ENCODE assay signal across 8 mouse cellular contexts in the genomic region with DNA sequence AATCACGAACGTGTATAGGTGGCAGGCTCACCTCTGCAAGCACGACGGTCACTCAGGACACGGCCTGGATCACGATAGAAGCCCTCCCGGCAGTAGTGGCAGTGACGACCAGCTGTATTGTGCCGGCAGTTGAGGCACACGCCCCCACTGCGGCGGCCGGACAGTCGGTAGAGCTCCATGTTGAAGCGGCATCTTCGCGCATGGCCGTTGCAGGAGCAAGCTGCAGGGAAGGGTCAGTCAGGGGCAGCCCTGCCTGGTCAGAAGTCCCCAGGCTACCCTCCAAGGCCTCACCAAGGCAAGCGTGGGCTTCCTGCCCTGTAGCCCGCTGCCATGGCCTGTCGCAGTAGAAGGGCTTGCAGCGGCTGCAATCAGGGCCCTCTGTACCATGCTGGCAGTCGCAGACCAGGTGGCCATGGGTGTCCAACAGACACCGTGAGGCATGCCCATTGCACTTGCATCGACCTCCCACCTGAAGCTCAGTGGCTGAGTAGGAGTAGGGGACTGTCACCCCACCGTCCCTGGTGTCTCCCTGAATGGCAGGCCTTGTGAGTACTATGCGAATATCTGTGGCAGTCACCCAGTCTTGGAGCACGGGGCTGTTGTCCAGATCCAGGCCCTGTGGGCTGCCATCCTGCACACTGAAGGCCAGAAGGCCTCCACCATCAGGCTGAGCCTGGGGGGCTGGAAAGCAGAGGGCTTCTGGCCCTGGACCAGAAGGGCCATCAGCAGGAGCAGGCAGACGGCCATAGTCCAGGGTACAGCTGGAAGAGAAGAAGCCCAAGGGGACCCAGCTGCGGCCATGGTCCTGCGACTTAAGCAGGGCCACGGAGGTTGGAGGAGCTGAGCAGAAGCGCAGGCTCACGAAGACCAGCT. TPM values are rescaled to one million over a fixed set of nuclear protein-coding genes. Genes with fewer than 3 reads are reported as not detected.
DNase-seq lines count a peak whose midpoint lies in the region; ATAC-seq and TF ChIP-seq lines count a peak whose summit lies in the region.

No protein-coding gene starts in this region.

- ATAC-seq in kidney, embryonic 14.5 days (ENCODE audit: low FRiP score, low TSS enrichment) = no peak
- ATAC-seq in embryonic facial prominence, embryonic 12.5 days (ENCODE audit: insufficient number of reproducible peaks, insufficient read depth, low FRiP score, low TSS enrichment) = no peak
- ATAC-seq in hindbrain, embryonic 14.5 days (ENCODE audit: low FRiP score) = no peak
- no peak for ATAC-seq in midbrain, embryonic 14.5 days (ENCODE audit: low FRiP score, low TSS enrichment)

- H3K9ac ChIP-seq in kidney, embryonic 14.5 days (ENCODE audit: low read depth, low read length) = peak overlapping the region; percentile 81
- peak overlapping the region; percentile 86 for H3K9ac ChIP-seq in embryonic facial prominence, embryonic 12.5 days
- peak overlapping the region; percentile 59 for H3K9ac ChIP-seq in hindbrain, embryonic 14.5 days
- peak overlapping the region; percentile 75 for H3K9ac ChIP-seq in midbrain, embryonic 14.5 days (replicated peaks; ENCODE audit: low read length)

- no peaks in the 10 kb centered on the region for H3K36me3 ChIP-seq in kidney, embryonic 14.5 days (ENCODE audit: control insufficient read depth, insufficient read depth, low read length)
- no peaks in the 10 kb centered on the region for H3K36me3 ChIP-seq in kidney, adult 2 months (ENCODE audit: control insufficient read depth, insufficient read depth, low read length)
- no peaks in the 10 kb centered on the region for H3K36me3 ChIP-seq in embryonic facial prominence, embryonic 12.5 days
- H3K36me3 ChIP-seq in hindbrain, embryonic 14.5 days (replicated peaks; ENCODE audit: control insufficient read depth, insufficient read depth) = no peaks in the 10 kb centered on the region
- H3K36me3 ChIP-seq in midbrain, embryonic 14.5 days (ENCODE audit: control insufficient read depth, insufficient read depth, low read length) = no peaks in the 10 kb centered on the region

- peaks cover 58% of the 10 kb centered on the region for H3K4me1 ChIP-seq in kidney, embryonic 14.5 days (ENCODE audit: control insufficient read depth, insufficient read depth, low read length)
- H3K4me1 ChIP-seq in kidney, adult 2 months (ENCODE audit: control insufficient read depth, insufficient read depth, low read length) = peaks cover 8% of the 10 kb centered on the region; the same call in 1 of the 2 replicates
- H3K4me1 ChIP-seq in embryonic facial prominence, embryonic 12.5 days = peaks cover 83% of the 10 kb centered on the region
- peaks cover 77% of the 10 kb centered on the region for H3K4me1 ChIP-seq in hindbrain, embryonic 14.5 days (replicated peaks; ENCODE audit: control insufficient read depth, insufficient read depth, low read length)
- peaks cover 82% of the 10 kb centered on the region for H3K4me1 ChIP-seq in midbrain, embryonic 14.5 days (ENCODE audit: control insufficient read depth, insufficient read depth, low read length)

- no peaks in the 10 kb centered on the region for H3K9me3 ChIP-seq in kidney, embryonic 14.5 days (ENCODE audit: control insufficient read depth, low read length)
- H3K9me3 ChIP-seq in embryonic facial prominence, embryonic 12.5 days = no peaks in the 10 kb centered on the region
- H3K9me3 ChIP-seq in hindbrain, embryonic 14.5 days (ENCODE audit: control insufficient read depth, low read length) = no peaks in the 10 kb centered on the region
- H3K9me3 ChIP-seq in midbrain, embryonic 14.5 days (ENCODE audit: control insufficient read depth, low read length) = no peaks in the 10 kb centered on the region

- no peak for TF ChIP-seq POLR2A in kidney, adult 2 months (IDR thresholded peaks at IDR 0.05; ENCODE audit: low read depth, low read length)

- H3K27me3 ChIP-seq in kidney, embryonic 14.5 days (ENCODE audit: control insufficient read depth, insufficient read depth, low read length) = peaks cover 19% of the 10 kb centered on the region
- H3K27me3 ChIP-seq in kidney, adult 2 months (replicated peaks; ENCODE audit: control insufficient read depth, insufficient read depth, low read length) = no peaks in the 10 kb centered on the region
- H3K27me3 ChIP-seq in embryonic facial prominence, embryonic 12.5 days = no peaks in the 10 kb centered on the region
- 0 out of 2 replicates have a peak, but pooled peaks cover 4% of the 10 kb centered on the region for H3K27me3 ChIP-seq in hindbrain, embryonic 14.5 days (ENCODE audit: control insufficient read depth, insufficient read depth, low read length)
- peaks cover 15% of the 10 kb centered on the region; the same call in 1 of the 2 replicates for H3K27me3 ChIP-seq in midbrain, embryonic 14.5 days (ENCODE audit: control insufficient read depth, insufficient read depth, low read length)

- 65% methylated on average over 34 of the region's 34 CpGs for WGBS in kidney, embryonic 14.5 days
- WGBS in kidney, adult 2 months = 84% methylated on average over 34 of the region's 34 CpGs
- WGBS in embryonic facial prominence, embryonic 12.5 days = 51% methylated on average over 34 of the region's 34 CpGs
- 59% methylated on average over 34 of the region's 34 CpGs for WGBS in hindbrain, embryonic 14.5 days
- WGBS in midbrain, embryonic 14.5 days = 55% methylated on average over 34 of the region's 34 CpGs

- H3K4me2 ChIP-seq in kidney, embryonic 14.5 days (replicated peaks; ENCODE audit: low read depth, low read length) = peak overlapping the region; percentile 96
- H3K4me2 ChIP-seq in embryonic facial prominence, embryonic 12.5 days (replicated peaks) = peak overlapping the region; percentile 92
- peak overlapping the region; percentile 95 for H3K4me2 ChIP-seq in hindbrain, embryonic 14.5 days (replicated peaks)
- peak overlapping the region; percentile 94 for H3K4me2 ChIP-seq in midbrain, embryonic 14.5 days (ENCODE audit: low read length)

- H3K4me3 ChIP-seq in kidney, embryonic 14.5 days (ENCODE audit: low read length) = peak overlapping the region; percentile 72
- H3K4me3 ChIP-seq in kidney, adult 2 months (ENCODE audit: insufficient read depth, low read depth, low read length) = no peak overlapping the region; the same call in 1 of the 2 replicates
- peak overlapping the region; percentile 63 for H3K4me3 ChIP-seq in embryonic facial prominence, embryonic 12.5 days
- peak overlapping the region; percentile 35 for H3K4me3 ChIP-seq in hindbrain, embryonic 14.5 days (replicated peaks; ENCODE audit: low read length)
- H3K4me3 ChIP-seq in midbrain, embryonic 14.5 days (replicated peaks; ENCODE audit: low read depth, low read length) = peak overlapping the region; percentile 44

- peak overlapping the region; percentile 78; the same call in 1 of the 2 replicates for H3K27ac ChIP-seq in kidney, embryonic 14.5 days (ENCODE audit: low read depth, low read length)
- no peak overlapping the region for H3K27ac ChIP-seq in kidney, adult 2 months (ENCODE audit: insufficient read depth, low read depth, low read length)
- peak overlapping the region; percentile 96 for H3K27ac ChIP-seq in embryonic facial prominence, embryonic 12.5 days
- H3K27ac ChIP-seq in hindbrain, embryonic 14.5 days = no peak overlapping the region
- H3K27ac ChIP-seq in midbrain, embryonic 14.5 days (replicated peaks; ENCODE audit: low read depth, low read length) = no peak overlapping the region

- no peak for TF ChIP-seq CTCF in kidney, adult 2 months (conservative IDR thresholded peaks at IDR 0.05; ENCODE audit: insufficient read depth, insufficient read length, low read depth, low read length)

- no peak for DNase-seq in kidney, adult 2 months
- no peak for DNase-seq in hindbrain, embryonic 14.5 days (ENCODE audit: low spot score)
- no peak for DNase-seq in midbrain, embryonic 14.5 days
- no peak for DNase-seq in adrenal gland, postnatal 36 days
- no peak for DNase-seq in natural killer cell, adult 2 months (ENCODE audit: low spot score in 2 of 2)
- DNase-seq in B cell, adult 2 months = no peak

RNA-seq across cellular contexts. Expression of gene Ntn3, which starts 1.3 kb away (rescaled TPM):
- polyA plus RNA-seq in kidney, embryonic 14.5 days (2014; fragmentation: Nextera tagmentation; extraction: Ambion mirVana) = 4.6 and 5.3 TPM in 2 replicates
- polyA plus RNA-seq in kidney, adult 2 months (2012; rRNA removed) = 0.72 and 1.2 TPM in 2 replicates
- polyA plus RNA-seq in embryonic facial prominence, embryonic 12.5 days (2016; fragmentation: Nextera tagmentation; extraction: Ambion mirVana) = 20.2 and 20.3 TPM in 2 replicates
- polyA plus RNA-seq in hindbrain, embryonic 14.5 days (2014; fragmentation: Nextera tagmentation; extraction: Ambion mirVana) = 3.9 and 5.0 TPM in 2 replicates
- 3.1 and 3.4 TPM in 2 replicates for polyA plus RNA-seq in midbrain, embryonic 14.5 days (2014; fragmentation: Nextera tagmentation; extraction: Ambion mirVana)
- 1 to 10 TPM; 1.5 to 2.9 TPM for total RNA-seq in adrenal gland, postnatal 36 days (2021)

RNA-seq across cellular contexts. Expression of gene Tbc1d24, which starts 2.6 kb away (rescaled TPM):
- polyA plus RNA-seq in kidney, embryonic 14.5 days (2014; fragmentation: Nextera tagmentation; extraction: Ambion mirVana) = 5.0 and 8.2 TPM in 2 replicates
- 14.4 and 15.0 TPM in 2 replicates for polyA plus RNA-seq in kidney, adult 2 months (2012; rRNA removed)
- polyA plus RNA-seq in embryonic facial prominence, embryonic 12.5 days (2016; fragmentation: Nextera tagmentation; extraction: Ambion mirVana) = 8.7 and 8.9 TPM in 2 replicates
- polyA plus RNA-seq in hindbrain, embryonic 14.5 days (2014; fragmentation: Nextera tagmentation; extraction: Ambion mirVana) = 27.1 and 27.6 TPM in 2 replicates
- 25.9 and 27.0 TPM in 2 replicates for polyA plus RNA-seq in midbrain, embryonic 14.5 days (2014; fragmentation: Nextera tagmentation; extraction: Ambion mirVana)
- total RNA-seq in adrenal gland, postnatal 36 days (2021) = 10 to 100 TPM; 10.9 to 18.8 TPM

RNA-seq across cellular contexts. Expression of gene Tedc2, which starts 12.6 kb away (rescaled TPM):
- 13.4 and 14.8 TPM in 2 replicates for polyA plus RNA-seq in kidney, embryonic 14.5 days (2014; fragmentation: Nextera tagmentation; extraction: Ambion mirVana)
- 4.6 and 5.2 TPM in 2 replicates for polyA plus RNA-seq in kidney, adult 2 months (2012; rRNA removed)
- 16.2 and 16.5 TPM in 2 replicates for polyA plus RNA-seq in embryonic facial prominence, embryonic 12.5 days (2016; fragmentation: Nextera tagmentation; extraction: Ambion mirVana)
- polyA plus RNA-seq in hindbrain, embryonic 14.5 days (2014; fragmentation: Nextera tagmentation; extraction: Ambion mirVana) = 8.2 and 10.1 TPM in 2 replicates
- polyA plus RNA-seq in midbrain, embryonic 14.5 days (2014; fragmentation: Nextera tagmentation; extraction: Ambion mirVana) = 8.0 and 9.0 TPM in 2 replicates
- total RNA-seq in adrenal gland, postnatal 36 days (2021) = 1 to 10 TPM; 5.7 to 6.4 TPM

RNA-seq across cellular contexts. Expression of gene Atp6v0c, which starts 38.5 kb away (rescaled TPM):
- 528 and 578 TPM in 2 replicates for polyA plus RNA-seq in kidney, embryonic 14.5 days (2014; fragmentation: Nextera tagmentation; extraction: Ambion mirVana)
- polyA plus RNA-seq in kidney, adult 2 months (2012; rRNA removed) = 2,489 and 2,561 TPM in 2 replicates
- 445 and 455 TPM in 2 replicates for polyA plus RNA-seq in embryonic facial prominence, embryonic 12.5 days (2016; fragmentation: Nextera tagmentation; extraction: Ambion mirVana)
- polyA plus RNA-seq in hindbrain, embryonic 14.5 days (2014; fragmentation: Nextera tagmentation; extraction: Ambion mirVana) = 1,495 and 1,569 TPM in 2 replicates
- 1,214 and 1,517 TPM in 2 replicates for polyA plus RNA-seq in midbrain, embryonic 14.5 days (2014; fragmentation: Nextera tagmentation; extraction: Ambion mirVana)
- total RNA-seq in adrenal gland, postnatal 36 days (2021) = 100 to 1,000 TPM; 434 to 448 TPM

RNA-seq across cellular contexts. Expression of gene Ccnf, which starts 43.3 kb away (rescaled TPM):
- 43.9 and 66.6 TPM in 2 replicates for polyA plus RNA-seq in kidney, embryonic 14.5 days (2014; fragmentation: Nextera tagmentation; extraction: Ambion mirVana)
- polyA plus RNA-seq in kidney, adult 2 months (2012; rRNA removed) = 0.56 and 0.61 TPM in 2 replicates
- 78.2 and 85.3 TPM in 2 replicates for polyA plus RNA-seq in embryonic facial prominence, embryonic 12.5 days (2016; fragmentation: Nextera tagmentation; extraction: Ambion mirVana)
- 11.8 and 21.2 TPM in 2 replicates for polyA plus RNA-seq in hindbrain, embryonic 14.5 days (2014; fragmentation: Nextera tagmentation; extraction: Ambion mirVana)
- 11.1 and 16.6 TPM in 2 replicates for polyA plus RNA-seq in midbrain, embryonic 14.5 days (2014; fragmentation: Nextera tagmentation; extraction: Ambion mirVana)
- total RNA-seq in adrenal gland, postnatal 36 days (2021) = 1 to 10 TPM; 3.3 to 4.8 TPM

Comparison
In these comparisons a context has a peak if more than half of its experiments do, and no peak if none do; other contexts are left out.
1. H3K27ac ChIP-seq: peak in kidney, embryonic 14.5 days (single experiment) and embryonic facial prominence, embryonic 12.5 days (single experiment); none in kidney, adult 2 months (single experiment), hindbrain, embryonic 14.5 days (single experiment) and midbrain, embryonic 14.5 days (single experiment).
2. Peak in every context shown above with its lines, with median percentiles within 50 percentile points of each other: H3K4me2 ChIP-seq and H3K9ac ChIP-seq.